Mouse (Mus musculus) forebrain, embryonic 13.5 days (tissue): ENCODE measurements around the gene Osbpl7. TPM values are rescaled to one million over a fixed set of nuclear protein-coding genes. Genes with fewer than 3 reads are reported as not detected.
A peak's percentile ranks its signal among the peaks of the same experiment; 100 is the strongest.

Experiments
- ATAC-seq: fragments of 200-750 bp; cut with Nextera tagmentation; 2 replicates; pipeline ENCODE4 v1.8.0; 2017
- H3K27ac ChIP-seq: fragments of 300-500 bp; sonication (generic); 2 replicates; pipeline ENCODE4 v1.5.1; 2015; ENCODE audit warnings: inconsistent platforms, mild to moderate bottlenecking, moderate library complexity
- H3K27me3 ChIP-seq: fragments of 300-500 bp; sonication (generic); 2 replicates; pipeline ENCODE4 v1.6.1; 2015; ENCODE audit warnings: mild to moderate bottlenecking, inconsistent platforms
- H3K36me3 ChIP-seq: fragments of 300-500 bp; sonication (generic); 2 replicates; pipeline ENCODE4 v1.6.1; 2015; ENCODE audit warnings: mild to moderate bottlenecking, inconsistent platforms; ENCODE audit not compliant: poor library complexity, severe bottlenecking
- H3K4me1 ChIP-seq: fragments of 300-500 bp; sonication (generic); 2 replicates; pipeline ENCODE4 v1.6.1; 2015; ENCODE audit warnings: inconsistent platforms
- H3K4me2 ChIP-seq: fragments of 300-500 bp; sonication (generic); 2 replicates; pipeline ENCODE4 v1.6.1; 2015; ENCODE audit warnings: inconsistent platforms, mild to moderate bottlenecking, moderate library complexity
- H3K4me3 ChIP-seq: fragments of 300-500 bp; sonication (generic); 2 replicates; pipeline ENCODE4 v1.5.1; 2015; ENCODE audit warnings: mild to moderate bottlenecking, inconsistent platforms
- H3K9ac ChIP-seq: fragments of 300-500 bp; sonication (generic); 2 replicates; pipeline ENCODE4 v1.6.1; 2015; ENCODE audit warnings: mild to moderate bottlenecking, inconsistent platforms
- H3K9me3 ChIP-seq: fragments of 300-500 bp; sonication (generic); replicated peaks from 2 replicates; pipeline ENCODE4 v1.6.1; 2016; ENCODE audit warnings: inconsistent platforms
- WGBS: fragments of 180-500 bp; shearing (Covaris S2); methylation state at CpG from one replicate; pipeline ENCODE4 v1.1.7; 2015; 5-methylcytosine and 5-hydroxymethylcytosine counted together
- polyA plus RNA-seq: library from polyadenylated mRNA; unstranded; fragments of >200 nt; fragmentation: Nextera tagmentation; extraction: Ambion mirVana; gene quantifications from 2 replicates; pipeline ENCODE4 v1.2.1, GENCODE M21; 2015

Osbpl7 gene
- polyA plus RNA-seq, 1 experiment from 2014 or later = 7.8 TPM

DNA sequence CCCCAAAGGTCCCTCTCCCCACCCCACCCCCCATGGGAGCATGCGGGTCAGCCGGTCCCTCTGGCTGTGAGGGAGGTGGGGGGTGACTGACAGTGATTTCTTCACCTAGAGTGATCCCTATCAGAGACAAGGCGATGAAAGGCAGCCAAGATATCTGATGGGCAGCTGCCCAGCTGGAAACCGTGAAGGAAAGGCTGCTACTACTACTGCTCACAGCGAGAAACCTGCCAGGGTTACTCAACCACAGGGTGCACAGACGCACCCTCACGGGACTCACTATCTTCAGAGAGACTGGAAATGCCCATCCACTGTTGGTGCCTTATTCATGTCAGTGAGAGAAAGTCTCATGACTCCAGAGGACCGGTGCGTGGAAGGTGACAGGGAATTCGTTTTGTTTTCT is 25.5 kb upstream of the Osbpl7 start:
- no peak for ATAC-seq
- Histone ChIP-seq H3K9ac (no peak overlapping the region), H3K4me2 (no peak overlapping the region), H3K4me3 (no peak overlapping the region), H3K9me3 (no peaks in the 10 kb centered on the region), H3K36me3 (no peaks in the 10 kb centered on the region), H3K27me3 (peaks cover 58% of the 10 kb centered on the region), H3K27ac (no peak overlapping the region), H3K4me1 (peaks cover 25% of the 10 kb centered on the region)
- WGBS = 22% methylated on average over 10 of the region's 10 CpGs

GRCm38 (mm10) chr11:97025721-97026344 is 24.6 kb upstream of the Osbpl7 start:
- H3K9me3 ChIP-seq = no peaks in the 10 kb centered on the region
- 1% methylated on average over 17 of the region's 17 CpGs for WGBS
- H3K4me2 ChIP-seq = peak overlapping the region; percentile 50
- peak; percentile 37; the same call in 1 of the 2 replicates for ATAC-seq
- H3K27me3 ChIP-seq = peaks cover 49% of the 10 kb centered on the region
- H3K9ac ChIP-seq = peak overlapping the region; percentile 43
- peak overlapping the region; percentile 19 for H3K4me3 ChIP-seq
- no peaks in the 10 kb centered on the region for H3K36me3 ChIP-seq
- no peak overlapping the region for H3K27ac ChIP-seq
- peaks cover 33% of the 10 kb centered on the region for H3K4me1 ChIP-seq

DNA sequence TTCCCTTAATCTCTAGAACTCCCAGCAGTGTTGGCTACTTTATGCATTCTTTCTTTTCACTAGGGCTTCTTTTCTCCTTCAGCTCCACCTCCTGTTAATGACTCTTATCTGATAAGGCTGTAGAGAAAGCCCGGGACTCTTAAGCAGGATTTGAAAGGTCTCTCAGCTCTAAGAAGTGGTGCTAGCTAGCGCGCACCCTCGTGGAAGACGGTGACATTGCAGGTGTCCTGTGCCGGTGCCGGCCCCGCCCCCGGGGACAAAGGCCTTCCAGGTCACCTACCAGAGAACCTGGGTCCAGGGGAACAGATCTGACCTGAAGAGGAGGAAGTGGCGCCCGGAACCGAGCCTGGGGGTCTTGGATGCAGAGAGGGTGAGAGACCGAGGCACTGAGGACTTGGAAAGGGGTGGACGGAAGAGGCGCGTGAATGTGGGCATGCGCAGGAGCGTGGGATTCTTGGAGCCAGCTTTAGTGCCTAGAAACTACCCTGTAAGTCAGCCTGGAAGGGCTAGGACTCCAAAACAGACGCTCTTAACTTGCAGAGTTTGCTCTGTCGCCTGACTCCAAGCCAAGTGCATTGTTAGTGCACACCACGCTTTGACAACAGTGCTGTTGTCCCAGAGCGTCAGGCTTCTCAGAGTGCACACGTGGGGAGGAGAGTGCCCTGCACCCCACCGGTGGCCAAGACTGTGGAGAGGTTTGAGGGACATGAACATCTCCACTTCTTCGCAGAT is 20.6 kb upstream of the Osbpl7 start, which contains the start of gene Scrn2:
Gene Scrn2, plus strand, starts transcription at position 253 of the 732 bp plus-strand sequence.
- peak; percentile 78 for ATAC-seq

GRCm38 (mm10) chr11:97030426-97030825 is 20.0 kb upstream of the Osbpl7 start:
- H3K27ac ChIP-seq = peak overlapping the region; percentile 57; the same call in 1 of the 2 replicates
- peaks cover 2% of the 10 kb centered on the region; the same call in 1 of the 2 replicates for H3K36me3 ChIP-seq
- H3K27me3 ChIP-seq = peaks cover 3% of the 10 kb centered on the region
- H3K4me1 ChIP-seq = peaks cover 21% of the 10 kb centered on the region
- H3K9ac ChIP-seq = peak overlapping the region; percentile 77
- peak overlapping the region; percentile 72 for H3K4me2 ChIP-seq
- H3K4me3 ChIP-seq = peak overlapping the region; percentile 65
- H3K9me3 ChIP-seq = no peaks in the 10 kb centered on the region
- ATAC-seq = no peak
- 18% methylated on average over 15 of the region's 15 CpGs for WGBS

More for the DNA sequence above, 20.6 kb upstream of the Osbpl7 start, which contains the start of gene Scrn2:
- Histone ChIP-seq H3K4me1 (peaks cover 21% of the 10 kb centered on the region), H3K9me3 (no peaks in the 10 kb centered on the region), H3K4me2 (peak within 1 kb of the TSS; percentile 72), H3K36me3 (peaks cover 2% of the 10 kb centered on the region; the same call in 1 of the 2 replicates), H3K9ac (peak within 1 kb of the TSS; percentile 77), H3K27me3 (peaks cover 9% of the 10 kb centered on the region), H3K27ac (peak within 1 kb of the TSS; percentile 57), H3K4me3 (peak within 1 kb of the TSS; percentile 65)
- WGBS = under 1% methylated on average over 25 of the region's 25 CpGs

- no peak overlapping the region for H3K9ac ChIP-seq
- H3K27me3 ChIP-seq = no peaks in the 10 kb centered on the region
- WGBS = 78% methylated on average over 12 of the region's 12 CpGs
- peaks cover 15% of the 10 kb centered on the region for H3K4me1 ChIP-seq
- no peak overlapping the region for H3K4me3 ChIP-seq
- no peak for ATAC-seq
- H3K4me2 ChIP-seq = no peak overlapping the region
- no peak overlapping the region for H3K27ac ChIP-seq
- H3K36me3 ChIP-seq = peaks cover 2% of the 10 kb centered on the region; the same call in 1 of the 2 replicates
- no peaks in the 10 kb centered on the region for H3K9me3 ChIP-seq
These were observed 18.5 kb upstream of the Osbpl7 start for GRCm38 (mm10) chr11:97031977-97032376.

DNA sequence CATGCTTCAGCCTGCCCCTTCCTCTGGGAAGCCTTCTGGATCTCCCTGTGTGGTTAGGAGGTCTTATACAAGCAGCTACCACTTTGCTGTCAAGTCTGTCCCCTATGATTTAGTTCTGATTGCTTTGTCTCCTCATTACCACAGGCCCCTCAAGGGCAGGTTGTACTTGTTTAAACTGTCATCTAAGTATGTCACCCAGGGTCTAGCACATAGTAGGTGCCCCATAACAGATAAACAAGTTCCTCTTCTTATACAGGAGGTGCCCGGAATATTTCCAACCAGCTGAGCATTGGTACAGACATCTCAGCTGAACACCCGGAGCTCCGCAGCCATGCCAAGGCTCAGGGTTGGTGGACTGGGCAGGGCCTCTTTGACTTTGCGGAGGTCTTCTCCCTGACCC is 17.9 kb upstream of the Osbpl7 start:
- peaks cover 15% of the 10 kb centered on the region for H3K4me1 ChIP-seq
- WGBS = 96% methylated on average over 4 of the region's 4 CpGs
- no peak overlapping the region for H3K4me2 ChIP-seq
- no peaks in the 10 kb centered on the region for H3K27me3 ChIP-seq
- no peak for ATAC-seq
- H3K9me3 ChIP-seq = no peaks in the 10 kb centered on the region
- no peak overlapping the region for H3K4me3 ChIP-seq
- H3K36me3 ChIP-seq = peaks cover 2% of the 10 kb centered on the region; the same call in 1 of the 2 replicates
- no peak overlapping the region for H3K9ac ChIP-seq
- no peak overlapping the region for H3K27ac ChIP-seq

DNA sequence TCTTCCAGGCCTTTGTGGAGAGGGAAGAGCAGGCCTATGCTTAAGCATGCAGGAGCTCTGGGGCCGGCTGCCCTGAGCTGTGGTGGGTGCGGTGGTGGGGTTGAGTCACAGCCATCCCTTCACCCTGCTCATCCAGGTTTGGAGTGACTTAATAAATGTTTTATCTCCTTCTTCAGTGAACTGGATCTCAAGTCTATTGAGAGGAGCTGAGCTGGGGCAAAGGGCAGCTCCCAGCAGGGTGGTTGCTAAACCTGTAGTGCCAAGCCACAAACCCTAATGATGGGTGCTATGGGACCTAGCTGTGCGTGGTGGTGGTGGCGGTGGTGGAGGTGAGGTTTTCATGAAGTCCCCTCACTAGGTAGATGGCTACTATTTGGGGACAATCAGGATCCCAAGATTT is 16.6 kb upstream of the Osbpl7 start:
- Histone ChIP-seq H3K4me2 (no peak overlapping the region), H3K27ac (no peak overlapping the region), H3K4me1 (peaks cover 15% of the 10 kb centered on the region), H3K36me3 (peaks cover 2% of the 10 kb centered on the region; the same call in 1 of the 2 replicates), H3K4me3 (no peak overlapping the region), H3K9ac (no peak overlapping the region), H3K9me3 (no peaks in the 10 kb centered on the region), H3K27me3 (no peaks in the 10 kb centered on the region)
- WGBS = 84% methylated on average over 4 of the region's 4 CpGs
- ATAC-seq = no peak

GRCm38 (mm10) chr11:97036141-97036540 is 14.3 kb upstream of the Osbpl7 start:
- Histone ChIP-seq H3K27me3 (no peaks in the 10 kb centered on the region), H3K4me3 (no peak overlapping the region), H3K9me3 (no peaks in the 10 kb centered on the region), H3K4me2 (no peak overlapping the region), H3K36me3 (peaks cover 2% of the 10 kb centered on the region; the same call in 1 of the 2 replicates), H3K4me1 (peaks cover 3% of the 10 kb centered on the region), H3K27ac (no peak overlapping the region), H3K9ac (0 out of 2 replicates have a peak overlapping the region, but pooled peaks have one; percentile 16)
- ATAC-seq = no peak
- WGBS = 82% methylated on average over 5 of the region's 5 CpGs

GRCm38 (mm10) chr11:97038881-97039280 is 11.5 kb upstream of the Osbpl7 start:
- 71% methylated on average over 7 of the region's 7 CpGs for WGBS
- H3K27me3 ChIP-seq = no peaks in the 10 kb centered on the region
- no peak overlapping the region for H3K4me3 ChIP-seq
- peaks cover 11% of the 10 kb centered on the region for H3K4me1 ChIP-seq
- no peak overlapping the region for H3K27ac ChIP-seq
- ATAC-seq = no peak
- no peak overlapping the region; the same call in 1 of the 2 replicates for H3K9ac ChIP-seq
- peaks cover 2% of the 10 kb centered on the region; the same call in 1 of the 2 replicates for H3K36me3 ChIP-seq
- no peaks in the 10 kb centered on the region for H3K9me3 ChIP-seq
- H3K4me2 ChIP-seq = no peak overlapping the region

GRCm38 (mm10) chr11:97040301-97041021 is 10.0 kb upstream of the Osbpl7 start:
- H3K27ac ChIP-seq = no peak overlapping the region
- no peaks in the 10 kb centered on the region for H3K27me3 ChIP-seq
- 0 out of 2 replicates have a peak, but pooled peaks have one; percentile 34 for ATAC-seq
- peaks cover 11% of the 10 kb centered on the region for H3K4me1 ChIP-seq
- 48% methylated on average over 12 of the region's 12 CpGs for WGBS
- no peaks in the 10 kb centered on the region for H3K9me3 ChIP-seq
- H3K9ac ChIP-seq = peak overlapping the region; percentile 55; the same call in 1 of the 2 replicates
- peaks cover 16% of the 10 kb centered on the region for H3K36me3 ChIP-seq
- peak overlapping the region; percentile 75 for H3K4me2 ChIP-seq
- H3K4me3 ChIP-seq = peak overlapping the region; percentile 70

DNA sequence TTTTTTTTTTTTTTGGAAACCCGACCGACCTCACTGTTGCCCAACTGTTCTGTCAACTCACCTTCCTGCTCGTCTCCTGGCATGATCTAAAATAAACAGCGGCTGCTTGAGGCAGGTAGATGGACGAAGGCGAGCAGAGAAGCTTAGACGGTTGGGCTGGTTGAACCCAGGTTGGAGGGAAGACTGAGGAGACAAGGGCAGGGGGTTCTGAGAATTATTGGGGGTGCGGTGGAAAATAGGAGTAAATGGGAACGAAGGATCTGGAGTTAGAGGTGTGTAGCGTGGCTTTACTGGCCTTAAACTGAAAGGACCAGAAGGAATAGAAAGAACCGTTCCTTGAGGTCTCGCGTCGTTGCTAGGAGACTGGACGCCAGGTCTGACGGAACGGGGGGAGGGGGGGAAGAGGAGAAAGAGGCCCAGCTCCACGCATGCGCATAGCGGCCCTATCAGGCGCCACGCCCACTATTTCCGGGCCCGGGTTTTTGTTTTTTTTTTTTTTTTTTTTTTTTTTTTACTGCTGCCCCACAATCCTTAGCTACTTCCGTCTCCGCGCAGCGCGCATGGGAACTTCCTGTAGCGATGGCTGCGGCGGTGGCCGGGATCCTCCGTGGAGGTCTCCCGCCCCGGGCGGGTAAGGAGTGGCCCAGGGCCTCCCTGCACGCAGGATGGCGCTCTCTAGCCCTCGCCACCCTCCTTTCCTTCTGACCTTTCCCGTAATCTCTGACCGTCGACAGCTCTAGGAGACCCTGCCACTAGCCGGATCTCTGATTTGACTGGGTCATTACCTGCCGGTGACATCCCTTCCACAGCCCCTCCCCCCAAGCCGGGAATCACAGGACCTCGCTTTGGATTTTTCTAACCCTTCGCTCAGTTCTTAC is 9.2 kb upstream of the Osbpl7 start, which contains the start of the genes Lrrc46 and Mrpl10:
Gene Lrrc46, minus strand, starts transcription at position 386 of the 878 bp plus-strand sequence.
Gene Mrpl10, plus strand, starts transcription at position 539 of the 878 bp plus-strand sequence.
- ATAC-seq = peak; percentile 93
- WGBS = under 1% methylated on average over 40 of the region's 48 CpGs

More for the DNA sequence above, 9.2 kb upstream of the Osbpl7 start, which contains the start of the genes Lrrc46 and Mrpl10:
- Histone ChIP-seq H3K36me3 (peaks cover 20% of the 10 kb centered on the region), H3K27me3 (no peaks in the 10 kb centered on the region), H3K9me3 (no peaks in the 10 kb centered on the region), H3K27ac (peak within 1 kb of the TSS; percentile 62; the same call in 1 of the 2 replicates), H3K4me3 (peak within 1 kb of the TSS; percentile 70), H3K4me1 (peaks cover 11% of the 10 kb centered on the region), H3K4me2 (peak within 1 kb of the TSS; percentile 75), H3K9ac (peak within 1 kb of the TSS; percentile 85)
